Mouse (Mus musculus): Measurements from ENCODE around the gene Ahnak.
"Not testable (repeated sequence)": the region's sequence is repeated elsewhere in the genome, so short reads cannot be mapped to it uniquely, and the experiment has no call there.

Gene Ahnak

DNA sequence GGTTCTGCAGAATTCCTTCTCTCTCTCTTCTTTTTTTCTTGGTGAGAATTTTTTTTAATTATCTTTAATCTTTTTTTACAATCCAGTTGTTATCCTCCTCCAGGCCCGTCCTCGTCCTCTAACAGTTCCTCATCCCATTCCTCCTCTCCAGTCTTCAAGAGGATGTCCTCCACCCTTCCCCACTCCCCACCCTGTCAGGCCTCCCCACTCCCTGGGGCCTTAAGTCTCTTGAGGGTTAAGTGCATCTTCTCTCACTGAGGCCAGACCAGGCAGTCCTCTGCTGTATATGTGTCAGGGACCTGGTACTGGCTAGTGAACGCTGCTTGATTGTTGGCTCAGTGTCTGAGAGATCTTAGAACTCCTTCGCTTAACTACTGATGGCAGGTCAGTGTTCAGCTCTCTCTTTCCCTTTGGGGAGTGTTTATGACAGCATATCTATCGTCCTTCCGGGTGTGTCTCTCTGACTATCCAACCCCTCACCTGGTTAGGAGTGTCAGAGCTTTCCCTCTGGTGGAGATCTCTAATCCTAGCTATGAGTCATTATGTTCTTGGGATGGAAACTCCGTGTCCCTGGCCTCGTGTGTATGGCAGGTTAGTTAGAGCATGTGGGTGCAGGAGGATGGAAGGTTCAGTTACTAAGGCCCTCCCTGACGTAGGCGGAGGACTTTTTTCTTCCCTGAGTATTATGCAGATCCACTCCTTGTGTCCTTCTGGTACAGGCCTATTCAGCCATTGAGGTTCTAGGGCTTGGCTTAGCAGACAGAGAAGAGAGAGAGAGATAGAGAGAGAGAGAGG lies 5.9 kb downstream of the Ahnak start:
- no peak for DNase-seq (ENCODE audit: low spot score)

DNA sequence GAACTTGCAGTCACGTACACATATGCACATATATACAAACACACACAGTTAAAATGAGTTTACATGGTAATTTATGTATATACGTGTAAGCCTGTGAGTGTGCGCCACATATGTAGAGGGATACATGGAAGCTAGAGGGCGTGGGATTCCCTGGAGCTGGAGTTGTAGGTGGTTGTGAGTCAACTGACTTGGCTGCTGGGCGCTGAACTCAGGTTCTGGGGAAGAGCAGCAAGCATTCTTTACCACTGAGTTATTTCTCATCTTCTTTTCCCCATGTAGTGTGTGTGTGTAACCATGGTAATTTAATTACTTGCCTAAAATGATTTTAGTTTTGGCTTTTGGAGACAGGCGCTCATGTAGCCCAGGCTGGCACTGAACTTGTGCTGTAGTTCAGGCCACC lies 7.5 kb downstream of the Ahnak start:
- DNase-seq (ENCODE audit: low spot score), result no peak

DNA sequence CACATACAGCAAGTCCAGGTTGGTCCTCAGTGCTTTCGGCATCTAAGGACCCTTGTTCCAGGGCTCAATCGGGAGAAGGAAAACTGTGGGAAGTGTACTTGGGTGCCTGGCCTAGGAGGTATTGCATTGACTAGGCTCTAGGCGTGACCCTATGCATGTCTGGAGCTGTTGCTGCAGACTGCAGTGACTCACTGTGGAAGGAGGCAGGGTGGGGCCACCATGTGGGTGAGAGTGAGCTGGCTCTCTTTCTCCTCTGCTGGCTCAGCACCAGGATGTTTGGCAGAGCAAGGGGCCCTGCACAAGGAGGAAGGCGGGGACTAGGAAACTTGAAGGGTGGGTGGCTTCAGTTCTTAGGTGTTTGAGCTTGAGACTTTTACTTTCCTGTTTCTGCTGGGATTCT lies 8.5 kb downstream of the Ahnak start:
- DNase-seq (ENCODE audit: low spot score), result no peak

DNA sequence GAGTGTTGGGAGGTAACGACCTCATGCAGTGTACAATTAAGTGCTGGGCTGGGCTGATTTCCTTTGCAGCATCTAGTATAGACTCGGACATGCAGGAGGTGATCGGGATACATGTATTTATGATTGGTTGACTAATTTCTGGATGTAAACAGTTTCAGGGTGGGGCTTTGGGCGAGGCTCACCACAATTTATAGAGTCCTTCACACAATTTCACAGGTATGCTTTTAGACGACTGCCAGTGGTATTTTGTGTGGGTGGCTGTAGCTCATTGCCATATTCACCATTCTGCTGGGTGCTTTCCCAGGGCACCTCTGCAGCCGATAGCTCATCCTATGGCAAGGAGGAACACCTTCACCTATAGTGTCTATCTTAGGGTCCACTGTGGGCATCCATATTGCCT lies 9.5 kb downstream of the Ahnak start:
- no peak for DNase-seq (ENCODE audit: low spot score)

DNA sequence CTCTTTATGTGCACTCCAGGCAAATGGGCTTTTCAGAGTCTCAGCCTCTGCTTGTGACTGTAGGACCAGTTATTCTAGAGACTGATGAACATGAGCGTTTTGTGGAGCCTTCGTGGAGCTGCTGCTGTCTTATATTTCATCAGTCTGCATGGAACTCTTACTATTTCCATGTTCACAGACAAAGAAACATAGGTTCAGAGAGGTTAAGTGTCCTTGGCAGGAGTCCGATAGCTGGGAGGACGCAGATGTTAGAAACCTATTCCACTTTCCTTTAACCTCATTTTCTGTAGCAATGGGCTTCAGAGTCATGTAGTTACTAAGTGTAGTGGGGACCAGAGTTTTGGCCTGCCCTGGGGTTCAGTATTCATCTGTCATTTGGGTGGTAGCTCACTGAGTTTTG lies 10.1 kb downstream of the Ahnak start:
- no peak for DNase-seq (ENCODE audit: low spot score)

- DNase-seq (ENCODE audit: low spot score), result not testable (repeated sequence)
Measured at GRCm38 (mm10) chr19:9006915-9007314, 17.8 kb downstream of the Ahnak start.

DNA sequence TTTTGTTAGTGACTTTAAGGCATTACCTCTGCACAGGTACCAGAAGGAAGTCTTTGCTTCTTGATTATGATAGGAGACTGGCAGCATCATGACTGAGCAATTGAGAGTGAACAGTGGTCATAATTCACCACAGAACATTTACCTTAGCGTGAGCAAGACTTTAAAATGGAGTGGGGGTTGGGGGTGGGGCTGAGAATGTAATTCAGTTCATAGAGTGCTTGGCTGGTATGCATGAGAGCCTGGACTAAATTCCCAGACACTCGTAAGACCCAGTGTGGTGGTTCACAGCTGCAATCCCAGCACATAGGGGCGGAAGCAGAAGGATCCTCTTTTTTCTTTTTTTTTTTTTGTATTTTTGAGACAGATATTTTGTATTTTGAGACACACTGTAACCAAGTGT lies 30.2 kb downstream of the Ahnak start:
- no peak for DNase-seq (ENCODE audit: low spot score)

GRCm38 (mm10) chr19:9023021-9023778 lies 34.1 kb downstream of the Ahnak start:
- DNase-seq (ENCODE audit: low spot score), result no peak

DNA sequence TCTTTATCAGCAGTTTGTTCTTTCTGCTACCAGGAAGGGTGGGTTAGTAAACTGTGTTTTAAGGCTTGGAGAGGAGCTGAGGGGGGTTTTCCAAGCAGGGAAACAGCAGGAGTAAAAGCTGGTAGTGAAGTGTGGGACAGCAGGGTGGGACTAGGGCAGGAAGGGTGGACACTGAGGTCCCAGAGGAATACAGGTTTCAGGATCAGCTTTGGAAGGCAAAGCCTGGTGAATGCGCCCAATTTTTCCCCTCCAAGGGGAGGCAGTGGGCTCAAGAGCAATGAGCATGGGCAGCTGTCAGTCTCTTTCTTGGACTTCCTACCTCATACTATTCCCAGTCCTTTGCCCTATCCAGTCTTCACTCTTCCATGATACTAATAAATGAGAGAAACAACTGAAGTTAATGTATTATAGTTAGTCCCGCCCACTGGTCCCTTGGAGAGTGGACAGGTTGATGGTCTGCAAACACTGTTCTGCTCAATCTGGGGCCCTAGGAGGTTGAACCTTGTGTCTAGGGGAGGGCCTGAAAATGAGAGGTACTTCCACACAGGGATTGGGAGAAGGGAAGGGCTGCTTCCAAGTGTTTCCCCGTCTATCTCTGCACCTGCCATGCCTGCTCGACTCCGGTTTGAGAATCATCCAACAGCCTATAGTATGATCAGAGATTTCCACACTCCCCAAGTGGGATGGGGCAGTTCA lies 36.6 kb downstream of the Ahnak start:
- no peak for DNase-seq (ENCODE audit: low spot score)

DNA sequence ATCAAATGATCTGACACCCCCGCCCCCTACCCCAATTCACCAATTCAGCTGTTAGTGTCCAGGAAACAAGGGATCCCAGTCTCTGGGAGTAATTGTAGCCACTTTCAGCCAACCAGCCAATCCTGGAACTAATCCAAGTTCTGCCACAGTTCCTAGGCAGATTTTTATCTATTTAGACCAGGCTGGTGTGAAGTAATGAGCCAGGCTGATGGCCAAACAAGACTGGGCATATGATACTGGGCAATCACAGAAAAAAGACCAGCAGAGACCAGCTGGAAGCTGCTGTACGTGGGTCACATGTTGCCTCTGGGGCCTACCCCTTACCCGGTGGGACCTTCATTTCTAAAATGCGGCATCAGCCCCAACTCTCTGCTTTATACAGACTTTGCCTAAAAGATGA lies 37.5 kb downstream of the Ahnak start:
- no peak for DNase-seq (ENCODE audit: low spot score)

DNA sequence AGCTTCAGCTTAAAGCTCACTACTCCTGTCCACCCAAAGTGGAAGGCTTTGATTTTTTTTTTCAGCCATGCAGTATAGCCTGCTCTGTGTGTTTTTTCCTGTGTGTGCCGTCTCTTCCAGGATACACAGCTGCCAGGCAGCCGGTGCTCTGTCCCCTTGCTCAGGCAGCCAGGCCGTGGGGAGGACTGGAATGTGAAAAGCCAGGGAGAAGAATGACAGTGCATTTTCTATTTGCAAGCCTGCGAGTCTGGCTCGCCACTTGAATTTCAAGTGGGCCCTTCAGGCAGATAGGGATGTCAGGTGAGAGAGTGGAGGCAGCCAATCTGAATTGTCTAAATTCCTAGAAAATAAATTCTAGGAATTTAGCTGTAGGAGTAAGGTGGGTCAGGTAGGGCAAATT lies 38.7 kb downstream of the Ahnak start:
- DNase-seq (ENCODE audit: low spot score), result no peak

DNA sequence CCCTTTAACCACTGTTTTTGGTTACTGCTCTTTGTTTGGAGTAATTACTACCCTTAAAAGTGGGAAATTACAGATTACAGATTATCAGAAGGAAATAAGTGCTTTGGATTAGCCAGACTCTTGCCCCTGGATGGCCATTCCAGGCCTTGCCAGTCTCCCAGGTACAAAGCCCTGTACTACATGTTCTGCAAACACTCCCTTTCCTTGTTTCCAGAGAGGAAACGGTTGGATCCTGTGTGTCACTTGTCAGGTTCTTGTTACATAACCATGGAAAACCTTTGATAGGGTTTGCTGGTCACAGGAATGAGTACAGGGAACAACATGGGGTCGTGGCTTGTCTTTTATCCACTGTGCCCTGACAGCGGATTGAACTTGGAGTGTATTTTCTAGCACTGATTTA lies 39.3 kb downstream of the Ahnak start:
- no peak for DNase-seq (ENCODE audit: low spot score)

DNA sequence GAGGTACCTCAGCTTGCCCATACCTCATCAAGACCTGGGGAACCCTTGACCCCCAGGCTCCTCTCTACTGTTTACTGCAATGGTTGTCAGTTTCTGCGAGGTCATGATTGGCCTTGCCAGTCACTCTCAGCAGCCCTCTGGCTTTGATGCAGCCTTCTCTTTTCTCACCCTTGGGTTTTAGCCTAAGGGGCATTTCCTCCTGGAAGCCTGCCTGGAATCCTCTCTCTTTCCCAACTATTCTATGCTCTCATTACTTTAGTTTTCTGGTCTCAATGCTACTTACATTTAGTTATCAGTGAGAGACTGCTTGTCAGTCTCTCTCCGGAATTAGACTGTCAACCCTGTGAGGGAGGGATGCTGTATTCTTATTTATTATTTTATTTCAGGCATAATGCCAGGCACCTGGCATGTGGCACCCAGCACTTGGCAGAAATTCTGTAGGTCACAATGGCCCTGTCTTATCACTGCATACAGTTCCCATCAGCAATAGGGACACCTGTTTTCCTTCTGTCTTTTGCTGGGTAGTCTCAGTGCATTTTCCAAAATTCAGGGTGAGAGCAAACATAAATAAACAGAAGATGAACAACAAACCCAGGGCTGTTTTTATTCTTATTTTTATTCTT lies 40.7 kb downstream of the Ahnak start:
- DNase-seq (ENCODE audit: low spot score), result no peak

GRCm38 (mm10) chr19:9032502-9033129 lies 43.5 kb downstream of the Ahnak start:
- DNase-seq (ENCODE audit: low spot score), result no peak

DNA sequence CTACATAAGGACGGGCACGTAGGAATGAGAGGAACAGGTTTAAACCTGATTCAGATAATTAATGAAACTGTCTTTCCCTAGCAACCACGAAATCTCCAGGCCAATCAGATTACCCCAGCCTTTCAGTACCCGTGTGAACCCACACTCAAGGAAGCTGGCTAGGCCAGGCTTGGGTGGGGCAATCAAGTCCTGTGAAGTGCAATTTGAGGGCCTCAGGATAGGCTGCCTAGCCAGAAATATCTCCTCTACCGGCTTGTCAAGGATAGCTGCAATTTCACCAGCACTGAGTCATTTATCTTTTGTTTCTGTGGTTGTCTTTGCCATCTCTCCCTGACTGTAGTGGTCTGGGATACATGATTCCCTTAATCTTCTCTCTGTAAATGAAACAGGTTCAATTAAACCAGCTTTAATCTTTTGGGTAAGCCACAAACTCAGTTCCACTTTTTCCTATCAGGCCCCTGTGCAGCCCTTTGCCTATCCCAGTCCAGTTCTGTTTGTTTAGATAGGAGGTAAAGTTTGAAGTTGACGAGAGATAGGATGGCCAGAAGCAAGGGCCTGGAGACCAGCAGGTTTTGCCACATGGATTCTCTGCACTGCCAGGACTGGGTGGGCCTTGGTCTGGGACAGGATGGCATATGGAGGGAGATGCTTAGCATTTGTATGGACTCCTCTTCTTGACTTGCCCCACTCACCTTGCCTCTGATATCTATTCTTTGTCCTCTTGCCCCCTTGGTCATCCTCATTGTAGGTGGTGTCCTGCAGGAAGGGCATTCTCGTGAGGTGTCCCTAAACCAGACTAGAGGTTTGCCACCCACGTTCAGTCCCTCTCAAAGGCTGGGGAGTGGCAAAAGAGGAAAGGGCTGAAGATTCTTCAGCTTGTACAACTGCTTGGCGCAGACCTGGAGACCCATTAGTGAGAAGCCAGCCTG lies 44.6 kb downstream of the Ahnak start:
- no peak for DNase-seq (ENCODE audit: low spot score)

DNA sequence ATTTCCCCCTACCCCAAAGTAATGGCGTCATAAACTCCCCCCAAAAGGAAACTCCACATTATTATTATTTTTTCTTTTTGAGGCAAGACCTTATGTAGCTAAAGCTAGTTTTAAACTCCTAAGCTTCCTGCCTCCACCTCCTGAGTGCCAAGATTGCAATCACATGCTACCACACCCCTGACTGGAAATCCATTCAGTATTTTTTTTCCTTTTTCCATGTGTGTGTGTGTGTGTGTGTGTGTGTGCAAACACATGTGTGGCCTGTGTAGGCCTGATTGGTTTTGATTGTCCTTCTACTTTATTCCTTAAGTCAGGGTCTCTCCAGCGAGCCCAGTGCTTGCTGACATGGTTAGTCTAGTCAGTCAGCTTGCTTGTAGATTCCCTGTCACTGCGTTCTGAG lies 45.4 kb downstream of the Ahnak start:
- no peak for DNase-seq (ENCODE audit: low spot score)

DNA sequence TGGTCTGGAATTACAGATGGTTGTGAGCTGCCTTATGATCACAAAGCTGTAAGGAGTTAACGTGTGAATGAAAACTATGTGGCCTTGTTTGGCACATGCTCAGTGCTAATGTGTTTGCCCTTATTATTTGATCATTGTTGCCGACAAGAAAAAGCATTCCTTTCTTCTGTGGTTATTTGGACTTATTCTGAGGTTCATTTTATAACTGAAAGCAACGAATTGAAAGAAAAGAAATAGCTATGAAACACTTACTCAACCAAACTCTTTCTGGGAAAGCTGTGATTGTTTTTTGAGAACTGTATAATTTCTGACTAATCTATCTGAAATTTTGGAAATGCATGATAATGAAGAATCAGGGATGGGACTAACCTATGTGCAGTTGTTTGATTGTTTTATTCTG lies 46.0 kb downstream of the Ahnak start:
- no peak for DNase-seq (ENCODE audit: low spot score)

DNA sequence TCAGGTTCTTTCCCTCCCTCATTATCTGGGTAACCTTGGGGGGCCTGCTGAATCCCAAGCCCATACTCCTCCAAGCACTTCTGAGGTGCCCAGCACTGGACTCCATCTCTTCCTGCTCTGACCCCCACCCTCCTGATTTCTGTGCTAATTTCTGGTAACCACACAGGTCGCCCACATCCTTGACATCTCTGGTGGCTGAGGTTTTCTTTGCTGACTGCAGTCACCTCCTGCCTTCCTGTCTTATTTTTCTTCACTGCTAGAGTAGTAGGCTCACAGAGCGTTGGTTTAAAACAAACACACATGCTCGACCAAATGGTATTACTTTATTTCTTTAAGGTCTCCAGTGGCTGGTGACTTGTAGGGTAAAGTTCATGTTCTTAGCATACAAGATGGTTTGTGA lies 49.1 kb downstream of the Ahnak start:
- no peak for DNase-seq (ENCODE audit: low spot score)

DNA sequence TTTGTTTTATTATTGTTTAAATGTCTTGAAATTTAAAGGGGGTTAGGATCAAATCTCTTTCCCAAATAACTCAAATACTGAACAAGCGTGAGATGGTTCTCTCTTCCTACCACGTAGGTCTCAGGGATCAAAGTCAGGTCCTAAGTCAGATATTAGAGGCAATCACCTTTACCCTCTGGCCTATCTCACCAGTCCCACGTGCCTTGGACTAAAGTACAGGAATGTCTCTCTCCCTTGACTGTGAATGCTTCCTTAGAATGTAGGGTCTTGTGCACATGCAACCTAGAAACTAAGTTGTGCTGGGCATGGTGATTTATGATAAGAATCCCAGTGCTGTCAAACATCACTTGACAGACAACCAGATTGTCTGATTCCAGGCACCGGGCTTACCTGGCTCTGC lies 50.2 kb downstream of the Ahnak start:
- DNase-seq (ENCODE audit: low spot score), result no peak

- no peak for DNase-seq (ENCODE audit: low spot score)
Measured at GRCm38 (mm10) chr19:9039928-9040327, 50.8 kb downstream of the Ahnak start.

DNA sequence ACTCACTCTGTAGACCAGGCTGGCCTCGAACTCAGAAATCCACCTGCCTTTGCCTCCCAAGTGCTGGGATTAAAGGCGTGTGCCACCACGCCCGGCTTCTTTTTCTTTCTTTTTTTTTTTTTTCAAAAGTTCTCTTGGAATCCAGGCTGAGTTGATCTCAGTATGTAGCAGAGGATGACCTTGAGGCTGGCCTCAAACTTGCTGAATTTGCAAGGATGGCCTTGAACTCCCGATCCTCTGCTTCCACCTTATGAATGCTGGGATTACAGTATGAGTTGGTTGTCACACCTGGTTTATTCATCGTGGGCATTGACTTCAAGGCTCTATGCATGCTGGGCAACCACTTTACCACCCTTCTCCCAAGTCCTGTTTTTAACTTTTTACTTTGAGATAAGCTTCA lies 51.6 kb downstream of the Ahnak start:
- DNase-seq (ENCODE audit: low spot score), result no peak
